Mouse (Mus musculus) C2C12 (cell line): ENCODE measurements at regions not wholly inside any gene's neighbourhood (a gene's known extent, or its start where the extent isn't known, plus 50 kb on each side); places are given as distances from the start of the nearest gene placed in this dataset.

Experiments
- H3K27me3 ChIP-seq: one replicate; pipeline ENCODE4 v1.6.1; 2011; ENCODE audit not compliant: control insufficient read depth, insufficient read depth, insufficient read length
- H3K36me3 ChIP-seq: one replicate; pipeline ENCODE4 v1.6.1; 2011; ENCODE audit not compliant: control insufficient read depth, insufficient read depth
- H3K4me3 ChIP-seq: one replicate; pipeline ENCODE4 v1.5.1; 2011; ENCODE audit warnings: mild to moderate bottlenecking, control low read depth; ENCODE audit not compliant: poor library complexity, insufficient read depth, severe bottlenecking
- H3K79me2 ChIP-seq: one replicate; pipeline ENCODE4 v1.6.1; 2011; ENCODE audit not compliant: control insufficient read depth, insufficient read depth
- H3K79me3 ChIP-seq: one replicate; pipeline ENCODE4 v1.6.1; 2011; ENCODE audit warnings: low read depth, control low read depth
- H3ac ChIP-seq: one replicate; pipeline ENCODE3; 2011; ENCODE audit warnings: low read depth; ENCODE audit not compliant: control insufficient read depth, insufficient read length
- CEBPB ChIP-seq: IDR thresholded peaks from one replicate; pipeline ENCODE4 v1.6.1; 2011; ENCODE audit warnings: low read depth, mild to moderate bottlenecking, control low read depth, moderate library complexity
- CTCF ChIP-seq: IDR thresholded peaks from one replicate; pipeline ENCODE4 v1.5.1; 2011; ENCODE audit not compliant: control insufficient read depth, insufficient read depth, insufficient read length
- FOSL1 ChIP-seq: IDR thresholded peaks from one replicate; pipeline ENCODE4 v1.8.0; 2011; ENCODE audit warnings: mild to moderate bottlenecking, low read length; ENCODE audit not compliant: poor library complexity, insufficient read depth, severe bottlenecking
- MAX ChIP-seq: IDR thresholded peaks from one replicate; pipeline ENCODE4 v1.6.1; 2011; ENCODE audit warnings: mild to moderate bottlenecking, control low read depth
- MYOD1 ChIP-seq: IDR thresholded peaks from one replicate; pipeline ENCODE4 v1.6.1; 2011; ENCODE audit warnings: low read depth; ENCODE audit not compliant: control insufficient read depth, insufficient read length
- MYOG ChIP-seq: IDR thresholded peaks from one replicate; pipeline ENCODE4 v1.6.1; 2011; ENCODE audit not compliant: control insufficient read depth, insufficient read length; ENCODE audit errors: extremely low read depth
- USF1 ChIP-seq: IDR thresholded peaks from one replicate; pipeline ENCODE4 v1.6.1; 2011; ENCODE audit warnings: low read depth, mild to moderate bottlenecking, control low read depth, moderate library complexity

DNA sequence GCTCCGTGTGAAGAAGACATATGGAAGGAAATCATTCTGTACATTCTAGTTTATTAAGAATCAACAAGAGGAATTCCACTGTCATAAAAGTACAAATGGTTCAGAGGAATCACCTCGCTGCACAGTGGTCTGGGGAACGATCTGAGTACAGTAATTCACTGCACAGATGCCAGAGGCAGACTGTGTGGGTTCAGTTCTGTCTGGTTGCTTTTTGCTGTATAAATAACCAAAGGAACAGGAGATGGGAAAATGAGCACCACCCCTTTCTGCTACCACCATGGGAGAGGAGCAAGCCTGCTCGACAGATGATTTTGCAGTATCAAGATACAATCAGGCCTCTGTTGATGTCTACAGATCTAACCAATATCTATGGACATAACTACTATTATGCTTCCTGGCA is 322.1 kb upstream of the Slco3a1 start:
- TF ChIP-seq CEBPB (no peak), FOSL1 (no peak), CTCF (no peak), USF1 (no peak), MYOG (no peak), MAX (no peak), MYOD1 (no peak)
- no peaks in the 10 kb centered on the region for H3K79me3 ChIP-seq
- H3K36me3 ChIP-seq: no peaks in the 10 kb centered on the region

DNA sequence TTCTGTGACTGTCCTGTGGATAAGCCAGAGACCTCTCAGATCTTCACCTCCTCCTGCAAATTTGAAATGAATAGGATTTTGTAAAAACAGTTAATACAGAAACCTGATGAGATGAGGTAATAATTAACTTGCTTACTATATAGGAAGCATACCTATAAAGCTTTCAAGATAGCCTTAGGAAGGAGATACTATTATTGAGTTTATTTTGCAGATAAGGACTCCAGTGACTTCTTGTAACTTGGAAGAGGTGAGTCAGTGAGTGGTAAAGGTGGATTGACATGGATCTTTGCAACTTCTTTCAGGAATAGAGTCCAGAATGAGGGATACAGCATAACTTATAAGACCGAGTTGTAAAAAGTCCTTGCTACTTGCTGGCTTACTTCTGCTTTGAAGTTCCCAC is 315.7 kb upstream of the Slco3a1 start:
- Histone ChIP-seq H3K27me3 (no peaks in the 10 kb centered on the region), H3K4me3 (no peak overlapping the region), H3ac (no peak overlapping the region), H3K79me2 (no peaks in the 10 kb centered on the region), H3K79me3 (no peaks in the 10 kb centered on the region), H3K36me3 (no peaks in the 10 kb centered on the region)
- TF ChIP-seq USF1: no peak
- TF ChIP-seq MAX: no peak
- TF ChIP-seq FOSL1: no peak
- no peak for TF ChIP-seq CEBPB
- no peak for TF ChIP-seq MYOD1
- no peak for TF ChIP-seq CTCF
- TF ChIP-seq MYOG: no peak

More for the DNA sequence above, 322.1 kb upstream of the Slco3a1 start:
- Histone ChIP-seq H3K4me3 (no peak overlapping the region), H3ac (no peak overlapping the region), H3K79me2 (no peaks in the 10 kb centered on the region), H3K27me3 (no peaks in the 10 kb centered on the region)

DNA sequence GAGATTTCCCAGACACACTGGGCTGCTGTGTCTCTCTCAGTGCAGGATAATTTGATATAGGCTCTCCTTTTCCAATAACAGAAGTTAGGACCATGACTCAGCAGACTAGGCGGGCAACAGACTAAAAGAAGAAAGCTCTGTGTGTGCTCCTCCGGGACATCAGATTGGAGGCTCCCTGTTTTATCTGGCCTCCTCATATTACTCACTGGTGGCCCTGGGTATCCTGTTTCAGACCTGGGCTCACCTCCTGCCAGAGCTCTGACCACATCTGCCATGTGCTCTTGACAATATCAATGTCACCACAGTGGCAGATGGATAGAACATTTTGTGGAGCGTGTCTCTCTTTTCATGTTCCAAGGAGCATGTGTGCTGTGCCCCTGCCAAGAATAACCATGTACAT is 308.1 kb upstream of the Slco3a1 start:
- H3K79me2 ChIP-seq: no peaks in the 10 kb centered on the region
- no peaks in the 10 kb centered on the region for H3K36me3 ChIP-seq
- H3K79me3 ChIP-seq: no peaks in the 10 kb centered on the region
- H3K4me3 ChIP-seq: no peak overlapping the region
- H3ac ChIP-seq: no peak overlapping the region
- no peaks in the 10 kb centered on the region for H3K27me3 ChIP-seq
- no peak for TF ChIP-seq FOSL1
- no peak for TF ChIP-seq MYOD1
- TF ChIP-seq MAX: no peak
- TF ChIP-seq CTCF: no peak
- TF ChIP-seq MYOG: no peak
- no peak for TF ChIP-seq USF1
- no peak for TF ChIP-seq CEBPB

DNA sequence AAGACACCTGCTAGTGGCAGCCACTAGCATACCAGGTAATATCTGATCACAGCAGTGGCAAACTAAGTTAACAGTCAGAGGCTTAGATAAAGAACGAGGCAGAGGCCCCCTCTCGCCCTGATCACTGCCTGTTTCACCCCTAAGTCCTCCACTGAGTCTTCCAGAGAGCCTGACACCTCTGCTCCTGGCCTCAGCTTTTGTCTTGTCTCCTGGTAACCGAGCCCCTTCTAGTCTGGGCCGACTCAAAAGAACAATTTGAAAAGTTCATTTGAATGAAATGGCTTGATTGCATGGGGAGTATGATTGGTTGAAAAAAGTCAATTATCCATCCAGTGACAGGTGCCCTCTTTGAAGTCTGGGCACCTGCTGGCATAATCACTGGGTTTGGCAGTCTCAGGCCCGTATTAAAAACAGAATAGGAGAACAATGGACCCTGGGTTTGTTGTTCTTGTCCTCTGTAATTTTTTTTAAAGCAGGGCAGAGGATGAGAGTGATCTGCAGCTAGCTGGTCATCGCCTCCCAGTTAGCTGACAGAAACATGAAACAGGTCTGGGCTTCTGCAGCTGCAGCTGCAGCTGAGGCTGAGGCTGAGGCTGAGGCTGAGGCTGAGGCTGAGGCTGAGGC is 289.8 kb upstream of the Slco3a1 start:
- no peaks in the 10 kb centered on the region for H3K79me3 ChIP-seq
- no peaks in the 10 kb centered on the region for H3K27me3 ChIP-seq
- H3K79me2 ChIP-seq: no peaks in the 10 kb centered on the region
- no peaks in the 10 kb centered on the region for H3K36me3 ChIP-seq
- no peak for TF ChIP-seq MYOG
- TF ChIP-seq FOSL1: no peak
- no peak for TF ChIP-seq MAX
- no peak for TF ChIP-seq MYOD1
- no peak for TF ChIP-seq USF1
- no peak for TF ChIP-seq CEBPB
- H3ac ChIP-seq: no peak overlapping the region
- H3K4me3 ChIP-seq: no peak overlapping the region

DNA sequence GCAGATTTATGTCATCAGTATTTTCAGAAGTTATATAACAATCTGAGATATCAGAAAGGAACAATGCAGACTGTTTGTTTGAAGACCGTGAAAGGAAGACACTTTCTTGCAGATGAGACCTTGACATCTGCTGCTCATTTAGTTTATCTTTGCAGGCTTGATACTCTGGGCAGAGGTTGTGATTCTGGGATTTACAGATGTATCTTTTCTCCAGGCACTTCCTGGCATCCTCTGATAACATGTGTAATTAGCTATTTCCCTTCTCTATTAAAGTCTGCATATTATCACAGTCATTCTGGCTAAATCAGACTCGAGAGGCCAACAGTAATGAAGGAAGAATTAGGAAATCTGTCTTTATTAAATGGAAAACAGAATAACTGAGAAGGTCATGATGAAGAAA is 268.7 kb upstream of the Slco3a1 start:
- Histone ChIP-seq H3K36me3 (no peaks in the 10 kb centered on the region), H3K27me3 (no peaks in the 10 kb centered on the region), H3ac (no peak overlapping the region), H3K4me3 (no peak overlapping the region), H3K79me3 (no peaks in the 10 kb centered on the region), H3K79me2 (no peaks in the 10 kb centered on the region)
- TF ChIP-seq MYOG (no peak), FOSL1 (no peak), USF1 (no peak), CTCF (no peak), MYOD1 (no peak), MAX (no peak), CEBPB (no peak)
